Mouse (Mus musculus) bone marrow macrophage, adult 2 months (primary cell): ENCODE measurements around the gene Rap1gap2.

Source experiments
- CTCF ChIP-seq: IDR thresholded peaks from 2 replicates; pipeline ENCODE4 v1.5.1; 2012; ENCODE audit warnings: low read depth, mild to moderate bottlenecking, low read length, moderate library complexity
- POLR2A ChIP-seq: IDR thresholded peaks from 2 replicates; pipeline ENCODE4 v1.6.1; 2012; ENCODE audit warnings: mild to moderate bottlenecking, low read depth, low read length, borderline replicate concordance

DNA sequence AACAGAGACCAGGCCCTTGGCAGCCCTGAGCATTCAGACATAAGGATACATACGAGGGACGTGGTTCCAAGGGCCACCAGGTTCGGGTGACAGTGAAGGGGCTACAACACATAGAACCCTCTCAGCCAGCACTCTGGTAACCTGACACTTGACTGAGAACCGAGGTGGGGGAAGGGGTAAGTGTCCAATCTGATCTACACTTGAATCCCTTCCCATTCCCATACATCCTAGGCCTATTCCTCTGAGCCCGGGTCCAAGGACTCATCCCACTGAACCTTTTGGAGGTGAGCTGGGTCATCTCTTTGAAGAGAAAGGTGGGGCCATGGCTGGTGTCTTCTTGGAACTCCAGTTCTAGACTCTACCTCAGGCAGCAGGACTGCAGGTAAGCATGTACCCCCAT lies 647 bp downstream of the Rap1gap2 start:
- TF ChIP-seq CTCF (no peak), POLR2A (no peak)
